Mouse (Mus musculus) inflammation-experienced regulatory T-cells, adult 6 months (primary cell): Measurements from ENCODE around the gene Tcirg1. TPM values are rescaled to one million over a fixed set of nuclear protein-coding genes. Genes with fewer than 3 reads are reported as not detected.

Source experiments
- ATAC-seq: one replicate; pipeline ENCODE4 v1.8.0; 2017
- polyA plus RNA-seq, 3 experiments: library from polyadenylated mRNA; unstranded; fragments of 100-300 nt; shearing (Covaris generic); gene quantifications; one replicate each; pipeline ENCODE4 v1.2.1; 2017

Gene Tcirg1
- polyA plus RNA-seq, 3 experiments from 2014 or later: 57.2 to 85.0 (median 60.4) TPM

DNA sequence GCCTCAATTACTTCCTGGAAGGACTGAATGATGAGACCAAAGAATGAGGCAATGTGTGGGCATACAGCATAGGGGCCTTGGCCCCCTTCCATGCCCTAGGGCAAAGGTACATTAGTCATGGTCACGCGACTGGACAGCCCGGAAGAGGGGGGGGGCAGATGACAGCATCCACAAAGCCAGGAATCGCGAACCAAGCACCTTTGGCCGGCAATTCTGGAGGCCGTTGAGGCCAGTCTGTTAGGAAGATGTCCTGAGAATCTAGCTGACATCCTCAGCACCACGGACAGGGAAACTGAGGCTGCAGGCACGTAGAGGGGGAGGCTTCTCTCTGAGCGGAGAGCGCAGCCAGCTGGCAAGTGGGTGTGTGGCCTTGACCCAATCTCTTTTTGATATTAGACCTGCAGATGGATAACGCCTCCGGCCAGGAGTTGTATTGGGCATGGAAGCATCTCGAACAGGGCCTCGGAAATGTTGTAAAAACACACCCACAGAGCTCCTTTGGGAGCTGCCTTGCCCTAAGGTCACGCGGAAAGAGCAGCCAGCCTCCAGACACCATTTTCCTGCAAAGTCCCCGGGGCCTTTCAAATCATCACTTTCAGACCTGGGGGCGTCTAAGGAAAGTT, 56.0 kb downstream of the Tcirg1 start:
- ATAC-seq: peak; percentile 13

GRCm38 (mm10) chr19:3850076-3850475, 56.9 kb downstream of the Tcirg1 start:
- ATAC-seq: no peak

DNA sequence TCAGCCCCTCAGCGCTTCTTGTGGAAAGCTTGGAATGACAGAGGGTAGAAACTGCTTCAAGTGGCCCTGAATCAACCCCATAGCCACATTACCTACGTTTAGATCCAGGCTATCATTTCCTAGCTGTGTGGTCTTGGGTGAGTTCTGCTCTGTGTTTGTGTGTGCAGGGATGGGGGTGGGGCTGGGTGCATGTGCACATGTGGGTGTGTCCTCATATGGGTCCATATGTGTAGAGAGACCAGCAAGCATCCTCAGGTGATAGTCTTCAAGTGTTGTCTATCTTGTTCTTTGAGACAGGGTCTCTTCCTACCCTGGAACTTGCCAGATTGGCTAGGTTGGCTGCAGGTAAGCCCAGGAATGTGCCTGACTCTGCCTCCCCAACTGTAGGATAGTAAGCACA, 57.7 kb downstream of the Tcirg1 start:
- no peak for ATAC-seq

DNA sequence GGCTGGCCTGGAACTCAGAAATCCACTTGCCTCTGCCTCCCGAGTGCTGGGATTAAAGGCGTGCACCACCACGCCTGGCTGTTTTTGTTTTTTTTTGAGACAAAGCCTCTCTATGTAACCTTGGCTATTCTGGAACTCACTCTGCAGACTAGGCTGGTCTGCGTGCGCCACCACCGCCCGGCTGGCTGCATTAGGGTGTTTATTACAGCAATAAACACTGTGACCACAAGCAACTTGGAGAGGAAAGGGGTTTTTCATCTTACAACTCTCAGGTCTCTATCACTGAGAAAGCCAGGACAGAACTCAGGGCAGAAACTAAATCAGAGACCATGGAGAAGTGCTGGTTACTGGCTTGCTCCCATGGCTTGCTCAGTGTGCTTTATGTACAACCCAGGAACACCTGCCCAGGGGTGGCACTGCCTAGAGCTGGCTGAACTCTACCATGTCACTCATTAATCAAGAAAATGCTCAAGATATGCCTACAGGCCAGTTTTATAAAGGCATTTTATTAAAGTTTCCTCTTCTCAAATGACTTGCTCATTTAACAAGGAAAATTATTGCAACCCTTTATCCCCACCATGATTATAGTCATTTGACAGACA, 58.6 kb downstream of the Tcirg1 start:
- no peak for ATAC-seq

- no peak for ATAC-seq
These were observed 59.2 kb downstream of the Tcirg1 start for GRCm38 (mm10) chr19:3847711-3848110.

- no peak for ATAC-seq
These were observed 60.0 kb downstream of the Tcirg1 start for GRCm38 (mm10) chr19:3846676-3847604.

Other genes starting within 250 kb of the Tcirg1 start
- gene Lrp5, start 220.6 kb downstream of the Tcirg1 start, polyA plus RNA-seq: under 1 TPM in 2 of 3 experiments, not detected in 1; 0.05 to 0.08 TPM
- gene 1810055G02Rik, start 198.8 kb downstream of the Tcirg1 start, polyA plus RNA-seq: 1 to 10 TPM; 4.1 to 6.0 (median 5.3) TPM
- gene Kmt5b, start 139.7 kb downstream of the Tcirg1 start, polyA plus RNA-seq: 10 to 100 TPM; 25.1 to 41.5 (median 32.7) TPM
- 1 to 10 TPM; 1.6 to 4.9 (median 4.3) TPM for gene Chka, start 55.4 kb downstream of the Tcirg1 start, polyA plus RNA-seq
- 100 to 1,000 TPM; 219 to 266 (median 256) TPM for gene Ndufs8, start 5.6 kb upstream of the Tcirg1 start, polyA plus RNA-seq
- under 1 TPM in 1 of 3 experiments, not detected in 2; 0.36 TPM for gene Aldh3b1, start 22.7 kb upstream of the Tcirg1 start, polyA plus RNA-seq
- 10 to 100 TPM; 23.5 to 38.0 (median 26.2) TPM for gene Unc93b1, start 28.1 kb upstream of the Tcirg1 start, polyA plus RNA-seq
- not detected for gene Aldh3b3, start 51.5 kb upstream of the Tcirg1 start, polyA plus RNA-seq
- gene Aldh3b2, start 65.2 kb upstream of the Tcirg1 start, polyA plus RNA-seq: not detected
- 1 to 10 TPM in 2 of 3 experiments, under 1 TPM in 1; 0.73 to 2.3 (median 2.2) TPM for gene Acy3, start 79.4 kb upstream of the Tcirg1 start, polyA plus RNA-seq
- not detected for gene Tbx10, start 85.6 kb upstream of the Tcirg1 start, polyA plus RNA-seq
- gene Nudt8, start 93.4 kb upstream of the Tcirg1 start, polyA plus RNA-seq: 10 to 100 TPM; 10.3 to 16.2 (median 15.9) TPM
- under 1 TPM; 0.16 to 0.99 (median 0.44) TPM for gene Gm49405, start 93.5 kb upstream of the Tcirg1 start, polyA plus RNA-seq
- 1 to 10 TPM in 2 of 3 experiments, under 1 TPM in 1; 0.31 to 2.8 (median 1.6) TPM for gene Doc2g, start 96.2 kb upstream of the Tcirg1 start, polyA plus RNA-seq
- 100 to 1,000 TPM; 104 to 136 (median 114) TPM for gene Ndufv1, start 105.7 kb upstream of the Tcirg1 start, polyA plus RNA-seq
- 100 to 1,000 TPM; 417 to 553 (median 508) TPM for gene Gstp1, start 130.9 kb upstream of the Tcirg1 start, polyA plus RNA-seq
- gene Gstp2, start 138.9 kb upstream of the Tcirg1 start, polyA plus RNA-seq: 10 to 100 TPM in 1 of 3 experiments, 1 to 10 TPM in 1, under 1 TPM in 1; 0.72 to 12.0 (median 5.0) TPM
- gene Gstp3, start 152.4 kb upstream of the Tcirg1 start, polyA plus RNA-seq: 100 to 1,000 TPM; 178 to 293 (median 197) TPM
- gene Cabp2, start 174.4 kb upstream of the Tcirg1 start, polyA plus RNA-seq: not detected
- 100 to 1,000 TPM; 329 to 406 (median 406) TPM for gene Cdk2ap2, start 190.0 kb upstream of the Tcirg1 start, polyA plus RNA-seq
- 100 to 1,000 TPM in 1 of 3 experiments, 10 to 100 TPM in 2; 80.6 to 147 (median 88.8) TPM for gene Pitpnm1, start 192.9 kb upstream of the Tcirg1 start, polyA plus RNA-seq
- gene Aip, start 218.7 kb upstream of the Tcirg1 start, polyA plus RNA-seq: 100 to 1,000 TPM; 171 to 228 (median 197) TPM
- under 1 TPM in 1 of 3 experiments, not detected in 2; 0.22 TPM for gene Gpr152, start 232.7 kb upstream of the Tcirg1 start, polyA plus RNA-seq
- 1 to 10 TPM in 1 of 3 experiments, under 1 TPM in 2; 0.91 to 1.1 (median 0.97) TPM for gene Cabp4, start 236.9 kb upstream of the Tcirg1 start, polyA plus RNA-seq
- gene Coro1b, start 241.5 kb upstream of the Tcirg1 start, polyA plus RNA-seq: 100 to 1,000 TPM; 228 to 269 (median 241) TPM
- 100 to 1,000 TPM; 802 to 889 (median 855) TPM for gene Ptprcap, start 246.5 kb upstream of the Tcirg1 start, polyA plus RNA-seq